Mouse (Mus musculus): ENCODE results near the gene Slc27a5.
A peak's percentile ranks its signal among the peaks of the same experiment; 100 is the strongest.

The Slc27a5 gene

DNA sequence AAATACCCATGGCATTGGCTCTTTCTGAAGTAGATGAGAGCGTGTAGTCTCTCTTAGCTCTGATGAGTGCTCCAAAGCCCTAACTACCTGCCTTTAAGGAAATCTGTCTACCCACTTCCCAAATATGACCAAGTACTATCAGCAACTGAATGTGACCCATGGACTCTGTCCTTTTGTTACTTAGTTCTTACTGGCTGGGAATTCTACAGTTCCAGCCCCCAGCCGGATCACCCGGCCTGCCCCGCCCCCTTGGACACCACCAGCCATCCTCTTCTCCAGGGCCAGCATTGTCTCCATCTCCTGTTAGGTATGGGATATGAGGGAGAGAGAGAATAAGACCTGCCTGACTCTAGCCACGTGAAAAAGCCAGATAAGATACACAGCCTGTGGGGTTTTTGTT is at the start of gene Slc27a5:
Slc27a5 (minus strand) TSS at position 140 of the 400 bp plus-strand sequence.
- ATAC-seq (ENCODE audit: insufficient number of reproducible peaks, low FRiP score, low TSS enrichment): no peak

DNA sequence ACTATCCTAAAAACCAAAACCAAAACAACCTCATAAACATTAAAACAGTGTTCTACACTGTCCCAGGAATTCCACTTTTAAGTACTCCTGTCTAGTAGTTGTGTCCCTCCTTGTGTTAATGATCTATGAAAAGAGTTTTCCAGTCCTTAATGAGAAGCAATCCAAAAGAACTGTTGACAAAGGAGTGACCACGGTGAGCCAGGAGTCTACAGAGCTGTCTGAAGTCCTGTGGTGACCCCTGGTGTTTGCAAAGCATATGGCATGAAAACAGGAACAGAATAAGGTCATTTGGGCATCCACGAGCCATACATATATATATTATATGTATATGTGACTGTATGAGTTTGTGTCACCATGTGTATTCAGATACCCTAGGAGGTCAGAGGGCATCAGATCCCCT is 48.1 kb upstream of the Slc27a5 start:
- no peak for ATAC-seq (ENCODE audit: insufficient number of reproducible peaks, low FRiP score, low TSS enrichment)

DNA sequence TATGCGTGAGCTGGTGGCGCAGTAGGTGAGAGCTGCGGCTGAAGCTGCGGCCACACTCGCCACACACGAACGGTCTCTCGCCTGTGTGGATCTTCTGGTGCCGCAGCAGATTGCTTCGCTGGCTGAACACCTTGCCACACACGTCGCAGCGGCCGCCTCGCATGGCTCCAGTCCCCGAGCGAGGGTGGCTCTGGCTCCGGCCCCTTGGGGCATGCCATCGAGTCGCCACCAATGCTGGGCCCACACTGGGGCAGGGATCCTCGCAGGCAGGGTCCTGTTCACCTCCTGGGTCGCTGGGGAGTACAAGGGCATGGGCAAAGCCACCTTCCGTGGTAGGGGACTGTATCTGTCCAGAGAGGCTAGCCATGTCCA is 46.2 kb upstream of the Slc27a5 start:
- peak; percentile 16; the same call in 1 of the 2 replicates for ATAC-seq (ENCODE audit: insufficient number of reproducible peaks, low FRiP score, low TSS enrichment)

DNA sequence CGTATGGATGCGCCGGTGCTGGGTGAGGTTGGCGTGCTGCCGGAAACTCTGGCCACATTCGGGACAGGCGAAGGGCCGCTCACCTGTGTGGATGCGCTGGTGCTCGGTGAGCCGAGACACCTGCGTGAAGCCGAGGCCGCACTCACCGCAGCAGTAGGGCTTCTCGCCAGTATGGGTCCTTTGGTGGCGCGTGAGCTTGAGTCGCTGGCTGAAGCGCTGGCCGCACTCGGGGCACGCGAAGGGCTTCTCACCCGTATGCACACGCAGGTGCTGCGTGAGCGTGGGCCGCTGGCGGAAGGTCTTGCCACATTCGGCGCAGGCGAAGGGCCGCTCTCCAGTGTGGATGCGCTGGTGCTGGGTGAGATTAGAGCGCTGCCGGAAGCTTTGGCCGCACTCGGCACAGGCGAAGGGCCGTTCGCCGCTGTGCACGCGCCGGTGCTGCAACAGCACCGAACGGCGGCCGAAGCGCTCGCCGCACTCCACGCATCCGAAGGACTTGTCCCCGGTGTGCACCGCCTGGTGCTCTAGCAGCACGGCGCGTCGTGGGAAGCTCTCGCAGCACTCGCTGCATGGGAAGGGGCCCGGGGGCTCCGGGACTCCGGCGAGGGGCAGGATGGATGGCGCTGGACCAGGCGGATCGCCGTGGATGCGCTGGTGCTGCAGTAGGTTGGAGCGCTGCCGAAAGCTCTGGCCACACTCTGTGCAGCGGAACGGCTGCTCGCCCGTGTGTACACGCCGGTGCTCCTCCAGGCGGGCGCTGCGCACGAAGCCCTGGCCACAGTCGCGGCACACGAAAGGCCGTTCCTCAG is 45.7 kb upstream of the Slc27a5 start:
- peak; percentile 53 for ATAC-seq (ENCODE audit: insufficient number of reproducible peaks, low FRiP score, low TSS enrichment)

- ATAC-seq (ENCODE audit: insufficient number of reproducible peaks, low FRiP score, low TSS enrichment): peak; percentile 2; the same call in 1 of the 2 replicates
These were observed 45.1 kb upstream of the Slc27a5 start for GRCm38 (mm10) chr7:13043120-13043444.

DNA sequence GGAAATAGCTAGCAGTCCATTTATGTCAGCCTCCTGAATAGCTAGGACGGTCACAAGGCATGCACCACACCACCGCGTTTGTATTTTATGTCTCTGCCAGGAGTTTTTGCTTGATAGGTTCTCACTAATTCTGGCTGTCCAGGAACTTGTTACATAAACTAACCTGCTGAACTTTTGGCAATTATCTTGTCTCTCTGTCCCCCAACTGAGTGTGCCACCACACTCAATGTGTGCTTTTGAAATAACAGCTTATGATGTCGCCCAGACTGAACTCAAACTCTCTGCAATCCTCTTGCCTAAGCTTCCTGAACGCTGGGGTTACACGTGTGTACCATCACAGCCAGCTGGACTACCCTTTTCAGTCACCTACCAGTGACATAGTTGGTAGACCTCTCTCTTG is 44.5 kb upstream of the Slc27a5 start:
- no peak for ATAC-seq (ENCODE audit: insufficient number of reproducible peaks, low FRiP score, low TSS enrichment)

DNA sequence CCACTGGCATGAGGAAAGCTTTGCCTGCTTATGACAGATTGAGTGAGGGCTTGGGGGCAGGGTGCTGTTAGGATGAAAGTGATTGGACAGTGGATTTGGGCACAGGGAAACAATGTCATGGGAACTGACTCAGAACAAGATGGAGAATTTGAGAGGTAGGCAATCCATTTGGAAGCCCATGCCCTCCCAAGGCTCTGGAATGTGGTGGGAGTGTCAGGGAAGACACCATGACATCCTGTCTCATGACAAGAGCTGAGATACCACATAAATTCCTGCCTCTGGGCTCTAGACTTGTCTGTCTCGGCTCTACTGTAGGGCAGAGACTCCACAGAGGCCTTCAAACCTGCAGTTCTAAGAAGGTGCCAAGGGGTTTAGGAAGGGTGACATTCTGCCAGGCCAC is 43.3 kb upstream of the Slc27a5 start:
- ATAC-seq (ENCODE audit: insufficient number of reproducible peaks, low FRiP score, low TSS enrichment): no peak

GRCm38 (mm10) chr7:13039181-13039580 is 41.2 kb upstream of the Slc27a5 start:
- no peak for ATAC-seq (ENCODE audit: insufficient number of reproducible peaks, low FRiP score, low TSS enrichment)

DNA sequence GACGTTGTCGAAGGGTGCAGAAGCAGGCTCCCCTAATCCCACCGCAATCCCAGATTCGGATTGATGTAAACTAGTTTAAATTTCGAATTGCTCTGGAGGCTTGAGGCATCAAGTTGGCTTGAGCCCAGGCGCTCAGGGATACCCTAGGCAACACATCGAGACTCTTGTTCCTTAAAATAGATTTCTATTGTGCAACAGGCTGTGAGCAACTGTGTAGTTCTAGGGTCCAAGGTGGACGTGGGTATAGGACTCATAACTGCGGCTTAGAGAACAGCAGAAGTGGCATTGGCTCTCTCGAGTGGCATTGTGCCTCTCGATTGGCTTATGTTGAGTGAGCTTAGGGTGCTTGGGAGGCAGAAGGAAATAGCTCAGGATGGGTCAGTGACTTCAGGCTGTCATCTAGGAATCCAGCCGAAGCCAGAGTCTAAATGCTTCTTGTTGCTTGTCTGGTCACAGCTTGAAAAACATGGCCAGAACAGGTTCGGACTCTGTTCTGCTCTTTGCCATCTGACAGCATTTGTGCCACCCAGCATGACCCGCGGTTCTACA is 40.7 kb upstream of the Slc27a5 start:
- ATAC-seq (ENCODE audit: insufficient number of reproducible peaks, low FRiP score, low TSS enrichment): no peak

- peak; percentile 63 for ATAC-seq (ENCODE audit: insufficient number of reproducible peaks, low FRiP score, low TSS enrichment)
These were observed 40.0 kb upstream of the Slc27a5 start, which contains the start of gene Ube2m for GRCm38 (mm10) chr7:13037901-13038555. Gene Ube2m (minus strand): TSS chr7:13038275.

GRCm38 (mm10) chr7:13037366-13037765 is 39.4 kb upstream of the Slc27a5 start:
- no peak for ATAC-seq (ENCODE audit: insufficient number of reproducible peaks, low FRiP score, low TSS enrichment)

DNA sequence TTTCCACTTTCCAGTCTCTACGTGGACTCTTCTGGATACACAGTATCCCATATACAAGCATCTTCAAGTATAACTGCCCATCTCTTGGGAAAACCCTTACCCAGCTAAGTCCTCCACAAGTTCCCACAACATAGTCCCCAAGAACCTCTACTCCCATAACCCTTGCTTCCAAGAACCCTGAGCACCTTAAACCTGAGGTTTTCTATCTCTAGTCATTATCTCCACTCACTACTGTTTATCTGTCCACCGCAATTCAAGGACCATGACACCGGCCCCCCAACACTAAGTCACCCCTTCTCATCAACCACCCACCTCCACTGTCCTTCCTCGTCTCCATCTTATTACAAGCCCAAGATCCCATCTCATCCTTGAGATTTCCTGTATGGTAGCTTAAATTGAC is 38.8 kb upstream of the Slc27a5 start:
- no peak for ATAC-seq (ENCODE audit: insufficient number of reproducible peaks, low FRiP score, low TSS enrichment)

GRCm38 (mm10) chr7:13035211-13035855 is 37.3 kb upstream of the Slc27a5 start:
- ATAC-seq (ENCODE audit: insufficient number of reproducible peaks, low FRiP score, low TSS enrichment): no peak

GRCm38 (mm10) chr7:13034148-13034977 is 36.4 kb upstream of the Slc27a5 start, which contains the start of gene Chmp2a:
Gene Chmp2a (minus strand): TSS chr7:13034807.
- peak; percentile 65 for ATAC-seq (ENCODE audit: insufficient number of reproducible peaks, low FRiP score, low TSS enrichment)

DNA sequence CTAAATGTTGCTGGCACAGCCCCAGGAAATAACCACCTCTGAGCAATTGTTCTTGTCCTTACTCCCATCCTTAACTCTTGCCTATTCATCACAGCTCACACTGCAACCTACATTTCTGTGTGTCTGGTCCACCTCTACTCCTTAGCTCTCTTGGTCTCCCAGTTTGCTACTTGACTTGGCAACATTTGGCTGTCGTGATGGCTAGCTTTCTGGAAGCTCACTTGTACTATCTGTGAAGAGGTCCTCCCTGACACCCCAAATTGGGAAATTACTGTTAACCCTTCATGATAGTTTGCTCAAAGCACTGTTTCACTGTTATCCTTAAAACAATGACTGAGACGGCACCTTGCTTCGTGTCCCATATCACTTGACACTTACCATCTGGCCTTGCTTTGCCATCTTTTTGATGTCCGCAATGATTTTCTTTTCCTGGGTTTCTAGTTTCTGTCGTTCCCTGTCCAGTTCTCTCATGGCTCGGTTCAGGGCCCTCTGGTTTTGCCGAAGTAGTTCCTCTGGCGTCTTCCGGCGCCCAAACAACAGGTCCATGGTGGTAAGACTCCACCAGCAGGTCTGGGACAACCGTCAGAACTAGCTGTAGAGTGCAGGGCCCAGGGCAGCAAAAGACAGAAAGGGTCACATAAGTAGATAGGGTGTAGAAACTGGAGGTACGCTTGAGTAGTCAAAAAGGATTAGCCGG is 35.6 kb upstream of the Slc27a5 start:
- ATAC-seq (ENCODE audit: insufficient number of reproducible peaks, low FRiP score, low TSS enrichment): no peak

DNA sequence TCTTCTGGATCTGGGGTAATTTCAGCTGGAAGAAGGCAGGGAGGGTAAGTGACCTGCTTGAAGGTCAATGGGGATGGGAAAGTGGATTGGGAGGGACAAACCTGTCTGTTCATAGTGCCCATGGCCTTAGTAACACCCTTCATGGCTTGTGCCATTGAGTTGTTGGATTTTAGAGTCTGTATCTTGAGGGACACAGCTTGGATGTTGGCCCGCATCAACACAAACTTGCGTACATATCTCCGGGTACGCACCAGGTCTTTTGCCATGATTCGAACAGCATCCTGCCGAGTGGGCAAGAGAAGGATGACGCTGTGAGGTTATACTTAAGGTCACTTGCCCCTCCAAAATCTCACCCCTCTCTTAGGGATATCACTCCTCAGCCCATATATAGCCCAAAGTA is 34.5 kb upstream of the Slc27a5 start:
- no peak for ATAC-seq (ENCODE audit: insufficient number of reproducible peaks, low FRiP score, low TSS enrichment)

DNA sequence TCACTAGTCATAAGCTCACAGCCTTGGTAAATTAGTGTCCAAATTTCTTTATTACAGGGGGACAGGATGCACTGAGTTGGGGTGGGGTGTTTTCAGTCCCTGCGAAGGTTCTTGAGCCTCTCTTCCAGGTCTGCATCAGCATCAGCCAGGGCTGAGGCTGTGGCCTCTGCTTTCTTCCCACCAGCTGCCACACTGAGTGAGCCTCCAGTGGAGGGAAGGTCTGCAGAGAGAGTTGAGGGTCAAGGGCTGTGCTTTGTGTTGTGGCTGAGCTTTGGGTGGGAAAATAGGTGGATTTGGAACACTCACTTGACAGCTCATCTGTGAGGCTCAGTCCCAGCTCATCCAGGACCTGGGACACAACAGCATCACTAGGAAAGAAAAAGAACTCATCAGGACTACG is 34.0 kb upstream of the Slc27a5 start:
- no peak for ATAC-seq (ENCODE audit: insufficient number of reproducible peaks, low FRiP score, low TSS enrichment)

DNA sequence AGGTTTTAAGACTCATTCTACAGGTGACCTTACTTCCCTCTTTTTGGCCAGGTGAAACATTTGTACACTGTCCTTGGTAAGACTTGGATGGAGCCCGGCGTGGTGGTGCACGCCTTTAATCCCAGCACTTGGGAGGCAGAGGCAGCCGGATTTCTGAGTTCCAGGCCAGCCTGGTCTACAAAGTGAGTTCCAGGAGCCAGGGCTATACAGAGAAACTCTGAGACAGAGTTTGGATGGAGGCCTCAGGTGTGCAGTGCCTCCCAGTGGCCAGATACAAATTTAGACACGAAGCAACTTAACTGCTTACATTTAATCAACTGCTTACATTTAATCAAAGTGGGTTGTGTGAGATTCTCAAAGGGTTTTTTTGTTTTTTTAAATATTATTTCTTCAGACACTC is 33.1 kb upstream of the Slc27a5 start:
- ATAC-seq (ENCODE audit: insufficient number of reproducible peaks, low FRiP score, low TSS enrichment): no peak

- ATAC-seq (ENCODE audit: insufficient number of reproducible peaks, low FRiP score, low TSS enrichment): no peak
These were observed 31.0 kb upstream of the Slc27a5 start for GRCm38 (mm10) chr7:13028986-13029385.
